Mouse (Mus musculus): Measurements from ENCODE around the gene Zbtb34.

- TF ChIP-seq POLR2A (IDR thresholded peaks at IDR 0.05; ENCODE audit: borderline replicate concordance, insufficient read depth, low read length) (no peak), CTCF (IDR thresholded peaks at IDR 0.05; ENCODE audit: borderline replicate concordance, insufficient read depth, low read depth, low read length) (no peak)
Measured at GRCm38 (mm10) chr2:33459660-33460059, 28.5 kb upstream of the Zbtb34 start.
